Mouse (Mus musculus) embryo, embryonic 10 days (tissue): ENCODE data around the gene Trim62.

Source experiments
- DNase-seq: peaks from one replicate; pipeline ENCODE4 v3.0.0-alpha.2; 2015; ENCODE audit warnings: low spot score

Gene Trim62

GRCm38 (mm10) chr4:128886571-128886970, 3.2 kb downstream of the Trim62 start:
- DNase-seq = no peak

GRCm38 (mm10) chr4:128887026-128887425, 3.6 kb downstream of the Trim62 start:
- no peak for DNase-seq

GRCm38 (mm10) chr4:128887641-128888091, 4.3 kb downstream of the Trim62 start:
- DNase-seq = no peak

GRCm38 (mm10) chr4:128888436-128888990, 5.1 kb downstream of the Trim62 start:
- no peak for DNase-seq

GRCm38 (mm10) chr4:128889752-128890630, 6.6 kb downstream of the Trim62 start:
- DNase-seq = no peak

- DNase-seq = no peak
Measured at GRCm38 (mm10) chr4:128891157-128891556, 7.8 kb downstream of the Trim62 start.

GRCm38 (mm10) chr4:128891746-128892145, 8.4 kb downstream of the Trim62 start:
- no peak for DNase-seq

- no peak for DNase-seq
Measured at GRCm38 (mm10) chr4:128892188-128892587, 8.8 kb downstream of the Trim62 start.

- DNase-seq = no peak
Measured at GRCm38 (mm10) chr4:128894112-128894511, 10.7 kb downstream of the Trim62 start.

- no peak for DNase-seq
Measured at GRCm38 (mm10) chr4:128895841-128896240, 12.5 kb downstream of the Trim62 start.

- no peak for DNase-seq
Measured at GRCm38 (mm10) chr4:128896667-128897066, 13.3 kb downstream of the Trim62 start.

GRCm38 (mm10) chr4:128897911-128898421, 14.6 kb downstream of the Trim62 start:
- DNase-seq = peak; percentile 79

GRCm38 (mm10) chr4:128899332-128899731, 16.0 kb downstream of the Trim62 start:
- peak; percentile 70 for DNase-seq

- no peak for DNase-seq
Measured at GRCm38 (mm10) chr4:128900484-128900883, 17.1 kb downstream of the Trim62 start.

- DNase-seq = no peak
Measured at GRCm38 (mm10) chr4:128902390-128902789, 19.0 kb downstream of the Trim62 start.

GRCm38 (mm10) chr4:128904035-128904800, 20.8 kb downstream of the Trim62 start:
- DNase-seq = peak; percentile 75

GRCm38 (mm10) chr4:128905251-128905650, 21.9 kb downstream of the Trim62 start:
- no peak for DNase-seq

- peak; percentile 62 for DNase-seq
Measured at GRCm38 (mm10) chr4:128906757-128907156, 23.4 kb downstream of the Trim62 start.

- no peak for DNase-seq
Measured at GRCm38 (mm10) chr4:128907238-128907968, 24.0 kb downstream of the Trim62 start.

- peak; percentile 86 for DNase-seq
Measured at GRCm38 (mm10) chr4:128908586-128909377, 25.4 kb downstream of the Trim62 start.

- no peak for DNase-seq
Measured at GRCm38 (mm10) chr4:128909378-128909831, 26.0 kb downstream of the Trim62 start.
